Mouse (Mus musculus) midbrain, embryonic 10.5 days (tissue): ENCODE data around the gene Cdca3. TPM values are rescaled to one million over a fixed set of nuclear protein-coding genes. Genes with fewer than 3 reads are reported as not detected.

Experiments used
- DNase-seq: peaks from one replicate; pipeline ENCODE4 v3.0.0-alpha.2; 2017; ENCODE audit warnings: low spot score
- H3K27ac ChIP-seq: fragments of 300-500 bp; sonication (generic); replicated peaks from 2 replicates; pipeline ENCODE4 v1.5.1; 2016; ENCODE audit warnings: mild to moderate bottlenecking
- H3K27me3 ChIP-seq: fragments of 300-500 bp; sonication (generic); 2 replicates; pipeline ENCODE4 v1.6.1; 2016; ENCODE audit warnings: low read depth, mild to moderate bottlenecking; ENCODE audit not compliant: poor library complexity, severe bottlenecking
- H3K36me3 ChIP-seq: fragments of 300-500 bp; sonication (generic); 2 replicates; pipeline ENCODE4 v1.6.1; 2016; ENCODE audit warnings: mild to moderate bottlenecking, moderate library complexity
- H3K4me1 ChIP-seq: fragments of 300-500 bp; sonication (generic); 2 replicates; pipeline ENCODE4 v1.6.1; 2016
- H3K4me3 ChIP-seq: fragments of 300-500 bp; sonication (generic); 2 replicates; pipeline ENCODE4 v1.5.1; 2016; ENCODE audit warnings: mild to moderate bottlenecking, moderate library complexity
- H3K9me3 ChIP-seq: fragments of 300-500 bp; sonication (generic); replicated peaks from 2 replicates; pipeline ENCODE4 v1.6.1; 2016; ENCODE audit warnings: mild to moderate bottlenecking
- WGBS: fragments of 180-500 bp; shearing (Covaris S2); methylation state at CpG from one replicate; pipeline ENCODE4 v1.1.7; 2016; 5-methylcytosine and 5-hydroxymethylcytosine counted together
- polyA plus RNA-seq: library from polyadenylated mRNA; unstranded; fragments of >200 nt; fragmentation: Nextera tagmentation; extraction: Ambion mirVana; gene quantifications from 2 replicates; pipeline ENCODE4 v1.2.1, GENCODE M21; 2016

Cdca3 gene
- polyA plus RNA-seq, 1 experiment from 2014 or later: 273 TPM

GRCm38 (mm10) chr6:124811701-124812560, 17.4 kb upstream of the Cdca3 start:
- no peaks in the 10 kb centered on the region for H3K27me3 ChIP-seq
- no peak for DNase-seq
- peaks cover 68% of the 10 kb centered on the region for H3K4me1 ChIP-seq
- H3K36me3 ChIP-seq: peaks cover 52% of the 10 kb centered on the region
- peak overlapping the region; percentile 75 for H3K4me3 ChIP-seq
- H3K27ac ChIP-seq: peak overlapping the region; percentile 95; the same call in 1 of the 2 replicates
- WGBS: 87% methylated on average over 24 of the region's 24 CpGs
- H3K9me3 ChIP-seq: no peaks in the 10 kb centered on the region

- Histone ChIP-seq H3K36me3 (peaks cover 61% of the 10 kb centered on the region), H3K4me3 (peak overlapping the region; percentile 75), H3K4me1 (peaks cover 67% of the 10 kb centered on the region), H3K27me3 (no peaks in the 10 kb centered on the region), H3K27ac (peak overlapping the region; percentile 95), H3K9me3 (no peaks in the 10 kb centered on the region)
- 28% methylated on average over 9 of the region's 9 CpGs for WGBS
- DNase-seq: no peak
Measured at GRCm38 (mm10) chr6:124812848-124813247, 16.5 kb upstream of the Cdca3 start.

- DNase-seq: peak; percentile 71
- no peaks in the 10 kb centered on the region for H3K27me3 ChIP-seq
- peaks cover 61% of the 10 kb centered on the region for H3K4me1 ChIP-seq
- H3K4me3 ChIP-seq: peak overlapping the region; percentile 75
- no peaks in the 10 kb centered on the region for H3K9me3 ChIP-seq
- WGBS: under 1% methylated on average over 18 of the region's 18 CpGs
- peaks cover 68% of the 10 kb centered on the region for H3K36me3 ChIP-seq
- H3K27ac ChIP-seq: peak overlapping the region; percentile 95
Measured at GRCm38 (mm10) chr6:124813496-124813895, 15.9 kb upstream of the Cdca3 start.

GRCm38 (mm10) chr6:124813933-124814332, 15.4 kb upstream of the Cdca3 start, which contains the start of gene Tpi1:
TSS of gene Tpi1 (minus strand) at chr6:124814296.
- peak; percentile 88 for DNase-seq
- Histone ChIP-seq H3K4me3 (peak within 1 kb of the TSS; percentile 75), H3K9me3 (no peaks in the 10 kb centered on the region), H3K4me1 (peaks cover 57% of the 10 kb centered on the region), H3K36me3 (peaks cover 72% of the 10 kb centered on the region), H3K27ac (peak within 1 kb of the TSS; percentile 95), H3K27me3 (no peaks in the 10 kb centered on the region)
- 1% methylated on average over 22 of the region's 22 CpGs for WGBS

- no peak for DNase-seq
- Histone ChIP-seq H3K27me3 (no peaks in the 10 kb centered on the region), H3K4me1 (peaks cover 51% of the 10 kb centered on the region), H3K9me3 (no peaks in the 10 kb centered on the region), H3K27ac (peak overlapping the region; percentile 95), H3K36me3 (peaks cover 77% of the 10 kb centered on the region), H3K4me3 (peak overlapping the region; percentile 75)
- WGBS: 53% methylated on average over 8 of the region's 8 CpGs
Measured at GRCm38 (mm10) chr6:124814448-124814847, 14.9 kb upstream of the Cdca3 start.

GRCm38 (mm10) chr6:124814858-124815774, 14.2 kb upstream of the Cdca3 start:
- Histone ChIP-seq H3K36me3 (peaks cover 79% of the 10 kb centered on the region), H3K4me1 (peaks cover 45% of the 10 kb centered on the region), H3K27ac (peak overlapping the region; percentile 95), H3K9me3 (no peaks in the 10 kb centered on the region), H3K4me3 (peak overlapping the region; percentile 75), H3K27me3 (no peaks in the 10 kb centered on the region)
- no peak for DNase-seq
- 80% methylated on average over 9 of the region's 9 CpGs for WGBS

GRCm38 (mm10) chr6:124816611-124817010, 12.7 kb upstream of the Cdca3 start:
- Histone ChIP-seq H3K36me3 (peaks cover 79% of the 10 kb centered on the region), H3K4me3 (no peak overlapping the region), H3K4me1 (peaks cover 36% of the 10 kb centered on the region), H3K9me3 (no peaks in the 10 kb centered on the region), H3K27ac (no peak overlapping the region), H3K27me3 (no peaks in the 10 kb centered on the region)
- DNase-seq: no peak
- WGBS: 94% methylated on average over 4 of the region's 4 CpGs

- peaks cover 31% of the 10 kb centered on the region for H3K4me1 ChIP-seq
- WGBS: 94% methylated on average over 11 of the region's 11 CpGs
- no peaks in the 10 kb centered on the region for H3K9me3 ChIP-seq
- no peak overlapping the region for H3K4me3 ChIP-seq
- H3K27me3 ChIP-seq: no peaks in the 10 kb centered on the region
- H3K36me3 ChIP-seq: peaks cover 79% of the 10 kb centered on the region
- H3K27ac ChIP-seq: no peak overlapping the region
- DNase-seq: no peak
Measured at GRCm38 (mm10) chr6:124817125-124817524, 12.2 kb upstream of the Cdca3 start.

GRCm38 (mm10) chr6:124817563-124817962, 11.8 kb upstream of the Cdca3 start:
- WGBS: 97% methylated on average over 8 of the region's 8 CpGs
- no peaks in the 10 kb centered on the region for H3K9me3 ChIP-seq
- no peaks in the 10 kb centered on the region for H3K27me3 ChIP-seq
- H3K4me3 ChIP-seq: no peak overlapping the region
- H3K36me3 ChIP-seq: peaks cover 79% of the 10 kb centered on the region
- DNase-seq: no peak
- H3K27ac ChIP-seq: no peak overlapping the region
- H3K4me1 ChIP-seq: peaks cover 27% of the 10 kb centered on the region

GRCm38 (mm10) chr6:124817971-124818370, 11.4 kb upstream of the Cdca3 start:
- no peaks in the 10 kb centered on the region for H3K27me3 ChIP-seq
- peaks cover 81% of the 10 kb centered on the region for H3K36me3 ChIP-seq
- WGBS: 93% methylated on average over 8 of the region's 8 CpGs
- DNase-seq: no peak
- peaks cover 23% of the 10 kb centered on the region for H3K4me1 ChIP-seq
- H3K4me3 ChIP-seq: no peak overlapping the region
- H3K9me3 ChIP-seq: no peaks in the 10 kb centered on the region
- H3K27ac ChIP-seq: no peak overlapping the region

GRCm38 (mm10) chr6:124820891-124821290, 8.5 kb upstream of the Cdca3 start:
- Histone ChIP-seq H3K4me1 (no peaks in the 10 kb centered on the region), H3K4me3 (no peak overlapping the region), H3K36me3 (peaks cover 100% of the 10 kb centered on the region), H3K9me3 (no peaks in the 10 kb centered on the region), H3K27me3 (no peaks in the 10 kb centered on the region), H3K27ac (no peak overlapping the region)
- WGBS: 96% methylated on average over 5 of the region's 5 CpGs
- no peak for DNase-seq

GRCm38 (mm10) chr6:124822049-124822448, 7.3 kb upstream of the Cdca3 start:
- Histone ChIP-seq H3K4me1 (no peaks in the 10 kb centered on the region; the same call in 1 of the 2 replicates), H3K27me3 (no peaks in the 10 kb centered on the region), H3K9me3 (no peaks in the 10 kb centered on the region), H3K4me3 (no peak overlapping the region), H3K36me3 (peaks cover 100% of the 10 kb centered on the region), H3K27ac (no peak overlapping the region)
- no peak for DNase-seq
- WGBS: 96% methylated on average over 4 of the region's 4 CpGs
